Mouse (Mus musculus) G1E (cell line): ENCODE data around the gene Alx3. TPM values are rescaled to one million over a fixed set of nuclear protein-coding genes. Genes with fewer than 3 reads are reported as not detected.

ENCODE experiments used
- ATAC-seq: 2 replicates; pipeline ENCODE4 v1.8.0; 2016; ENCODE audit warnings: mild to moderate bottlenecking; ENCODE audit not compliant: insufficient number of reproducible peaks, poor library complexity, low FRiP score, severe bottlenecking; ENCODE audit errors: extremely low read depth
- DNase-seq: peaks from one replicate; pipeline ENCODE4 v3.0.0; 2012; ENCODE audit warnings: low spot score
- H3K27me3 ChIP-seq: 2 replicates; pipeline ENCODE4 v1.6.1; 2012; ENCODE audit warnings: mild to moderate bottlenecking, low read length, inconsistent platforms; ENCODE audit not compliant: insufficient read depth
- H3K36me3 ChIP-seq: replicated peaks from 2 replicates; pipeline ENCODE3; 2012; ENCODE audit warnings: mild to moderate bottlenecking, inconsistent platforms
- H3K4me1 ChIP-seq: 2 replicates; pipeline ENCODE4 v1.6.1; 2012; ENCODE audit warnings: low read depth, low read length, inconsistent platforms, mixed read lengths; ENCODE audit not compliant: insufficient read depth
- H3K4me3 ChIP-seq: 2 replicates; pipeline ENCODE4 v1.5.1; 2012; ENCODE audit warnings: low read depth, mild to moderate bottlenecking, inconsistent platforms, low read length, moderate library complexity, mixed read lengths
- H3K9me3 ChIP-seq: replicated peaks from 2 replicates; pipeline ENCODE4 v1.6.1; 2012; ENCODE audit warnings: inconsistent platforms
- CTCF ChIP-seq: IDR thresholded peaks from 2 replicates; pipeline ENCODE4 v1.5.1; 2012; ENCODE audit warnings: low read depth, low read length, inconsistent platforms, mixed read lengths
- GATA1 ChIP-seq: IDR thresholded peaks from 2 replicates; pipeline ENCODE4 v1.6.1; 2012; ENCODE audit warnings: borderline replicate concordance, low read length, inconsistent platforms, mixed read lengths
- GATA2 ChIP-seq: IDR thresholded peaks from 2 replicates; pipeline ENCODE4 v1.6.1; 2012; ENCODE audit warnings: low read depth, low read length, inconsistent platforms, borderline replicate concordance
- POLR2AphosphoS5 ChIP-seq: IDR thresholded peaks from 2 replicates; pipeline ENCODE4 v1.6.1; 2012; ENCODE audit warnings: low read depth, low read length, inconsistent platforms; ENCODE audit not compliant: insufficient replicate concordance
- TAL1 ChIP-seq: conservative IDR thresholded peaks from 2 replicates; pipeline ENCODE4 v1.6.1; 2012; ENCODE audit warnings: low read depth, low read length, inconsistent platforms, mixed read lengths
- polyA plus RNA-seq: library from polyadenylated mRNA; stranded (reverse); fragments of >175 nt; gene quantifications from 2 replicates; pipeline ENCODE4 v1.2.3, GENCODE M21; 2012
- total RNA-seq, 2 experiments: library from RNA; stranded (forward) in 1 of 2; stranded (reverse) in 1 of 2; fragments of 200-1000 nt in 1 of 2; fragments of >200 nt in 1 of 2; fragmentation: Nextera tagmentation in 1 of 2; gene quantifications; 2 replicates each; pipeline ENCODE4 v1.2.3; 2014 to 2017

The Alx3 gene
- total and polyA plus RNA-seq, 3 experiments: 0.11 TPM; not detected in 2

DNA sequence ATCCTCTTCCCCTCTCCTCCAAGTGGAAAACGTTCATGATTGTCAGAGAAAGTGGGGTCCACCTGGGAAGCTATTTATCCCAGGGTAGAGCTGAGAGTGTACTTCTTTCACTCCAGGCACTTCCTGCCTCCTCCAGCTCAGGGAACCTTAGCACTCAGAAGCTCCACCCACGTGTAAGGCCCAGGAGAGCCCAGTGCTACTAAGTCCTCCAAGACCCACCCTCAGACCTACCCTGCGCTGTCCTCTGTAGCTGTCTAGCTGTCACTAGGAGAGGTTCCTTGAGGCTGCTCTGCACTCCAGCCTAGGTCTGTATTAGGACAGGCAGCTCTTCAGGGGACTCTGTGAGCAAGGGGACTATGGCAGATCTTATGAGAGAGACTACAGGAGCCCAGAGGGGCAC, 36.1 kb upstream of the Alx3 start:
- no peak for DNase-seq
- Histone ChIP-seq H3K9me3 (no peaks in the 10 kb centered on the region), H3K4me3 (no peak overlapping the region), H3K4me1 (no peaks in the 10 kb centered on the region), H3K36me3 (no peaks in the 10 kb centered on the region), H3K27me3 (peaks cover 44% of the 10 kb centered on the region)
- no peak for ATAC-seq
- TF ChIP-seq GATA1 (no peak), TAL1 (no peak), CTCF (no peak), POLR2AphosphoS5 (no peak), GATA2 (no peak)

DNA sequence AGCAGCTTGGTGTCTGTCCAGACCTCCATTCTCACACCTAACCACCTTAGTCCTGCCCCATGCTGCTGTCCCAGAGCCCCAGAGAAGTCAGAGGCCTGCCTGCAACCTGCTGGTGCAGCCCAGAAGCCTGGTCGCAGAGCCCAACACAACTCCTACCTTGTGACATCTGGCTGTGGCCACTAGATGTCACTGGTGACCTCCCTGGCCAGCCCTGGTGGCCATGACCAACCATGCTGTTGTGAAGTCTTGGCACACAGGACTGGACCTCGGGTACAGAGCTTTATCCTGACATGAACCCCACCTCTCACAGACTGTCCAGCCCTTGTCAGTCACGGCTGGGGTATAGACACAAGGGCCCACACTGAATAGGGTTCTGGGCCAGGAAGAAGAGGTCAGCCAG, 35.6 kb upstream of the Alx3 start:
- TF ChIP-seq POLR2AphosphoS5 (no peak), CTCF (peak; percentile 58), GATA1 (no peak), GATA2 (no peak)
- Histone ChIP-seq H3K27me3 (peaks cover 43% of the 10 kb centered on the region), H3K4me1 (no peaks in the 10 kb centered on the region), H3K36me3 (no peaks in the 10 kb centered on the region), H3K4me3 (no peak overlapping the region), H3K9me3 (no peaks in the 10 kb centered on the region)
- ATAC-seq (peak; percentile 77; the same call in 1 of the 2 replicates), DNase-seq (peak; percentile 47)

DNA sequence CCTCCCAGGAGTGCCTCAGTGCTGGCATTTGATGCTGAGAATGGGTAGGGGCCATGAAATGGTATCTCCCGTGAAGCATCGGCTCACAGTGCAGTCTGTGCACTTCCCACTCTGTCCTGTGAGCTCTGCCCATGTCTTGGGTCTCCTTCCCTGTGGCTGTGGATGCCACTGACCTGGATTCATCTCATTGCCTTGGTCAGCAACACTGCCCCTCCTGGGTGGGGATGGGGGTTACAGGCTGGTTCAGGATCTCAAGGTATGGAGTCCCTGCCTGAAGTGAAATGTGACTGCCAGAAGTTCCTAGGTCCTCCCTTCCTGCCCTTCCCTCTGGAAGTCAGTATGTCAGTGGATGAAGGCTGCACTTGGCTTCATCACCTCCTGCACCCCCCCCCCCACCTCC, 32.7 kb upstream of the Alx3 start:
- Histone ChIP-seq H3K4me1 (no peaks in the 10 kb centered on the region), H3K27me3 (peaks cover 50% of the 10 kb centered on the region), H3K36me3 (no peaks in the 10 kb centered on the region), H3K9me3 (no peaks in the 10 kb centered on the region), H3K4me3 (no peak overlapping the region)
- ATAC-seq (no peak), DNase-seq (no peak)
- no peak for TF ChIP-seq GATA1
- no peak for TF ChIP-seq GATA2
- no peak for TF ChIP-seq CTCF
- no peak for TF ChIP-seq POLR2AphosphoS5
- TF ChIP-seq TAL1: no peak

DNA sequence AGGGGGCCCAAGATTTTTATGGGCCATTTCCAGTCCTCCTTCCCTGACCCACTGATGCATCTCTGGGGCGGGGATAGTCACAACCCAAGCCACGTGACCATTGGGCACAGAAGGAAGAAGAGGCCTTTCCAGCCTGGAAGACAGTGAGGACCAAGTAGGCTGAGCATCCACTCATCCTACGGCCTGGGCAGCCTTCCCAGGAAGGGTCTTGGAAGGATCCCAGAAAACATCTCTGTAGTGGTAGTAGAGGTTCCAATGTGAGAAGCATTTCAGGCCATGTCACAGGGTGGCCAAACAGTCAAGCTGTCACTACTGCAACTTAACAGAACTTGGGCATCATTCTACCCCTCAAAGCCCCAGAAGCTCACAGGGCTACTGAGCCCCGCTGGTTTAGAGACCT, 32.2 kb upstream of the Alx3 start:
- Histone ChIP-seq H3K4me3 (no peak overlapping the region), H3K27me3 (peaks cover 53% of the 10 kb centered on the region), H3K4me1 (no peaks in the 10 kb centered on the region), H3K9me3 (no peaks in the 10 kb centered on the region), H3K36me3 (no peaks in the 10 kb centered on the region)
- no peak for TF ChIP-seq GATA2
- TF ChIP-seq TAL1: no peak
- TF ChIP-seq GATA1: no peak
- no peak for TF ChIP-seq POLR2AphosphoS5
- TF ChIP-seq CTCF: no peak
- no peak for DNase-seq
- no peak for ATAC-seq

DNA sequence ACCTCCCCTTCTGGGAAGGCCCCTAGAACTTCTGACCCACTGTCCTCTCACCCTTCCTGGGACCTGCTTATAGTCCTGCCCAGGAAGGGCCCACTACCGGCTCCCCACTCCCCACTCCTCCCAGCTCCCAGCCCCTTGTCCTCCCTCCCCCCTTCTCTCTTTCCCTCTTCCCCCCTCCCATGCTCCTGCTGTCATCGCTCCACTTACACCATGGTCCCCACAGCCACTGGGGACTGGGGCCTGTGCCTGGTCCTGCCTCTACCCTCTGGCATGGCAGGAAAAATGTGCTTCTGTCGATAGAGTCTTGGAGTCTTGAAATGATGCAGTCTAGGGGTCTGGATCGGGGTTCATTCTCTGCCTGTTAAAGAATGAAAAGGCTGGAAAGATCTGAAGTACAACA, 31.0 kb upstream of the Alx3 start:
- Histone ChIP-seq H3K4me1 (no peaks in the 10 kb centered on the region), H3K36me3 (no peaks in the 10 kb centered on the region), H3K27me3 (peaks cover 62% of the 10 kb centered on the region), H3K4me3 (no peak overlapping the region), H3K9me3 (no peaks in the 10 kb centered on the region)
- TF ChIP-seq POLR2AphosphoS5 (no peak), GATA1 (no peak), TAL1 (no peak), GATA2 (no peak), CTCF (no peak)
- ATAC-seq (no peak), DNase-seq (no peak)

DNA sequence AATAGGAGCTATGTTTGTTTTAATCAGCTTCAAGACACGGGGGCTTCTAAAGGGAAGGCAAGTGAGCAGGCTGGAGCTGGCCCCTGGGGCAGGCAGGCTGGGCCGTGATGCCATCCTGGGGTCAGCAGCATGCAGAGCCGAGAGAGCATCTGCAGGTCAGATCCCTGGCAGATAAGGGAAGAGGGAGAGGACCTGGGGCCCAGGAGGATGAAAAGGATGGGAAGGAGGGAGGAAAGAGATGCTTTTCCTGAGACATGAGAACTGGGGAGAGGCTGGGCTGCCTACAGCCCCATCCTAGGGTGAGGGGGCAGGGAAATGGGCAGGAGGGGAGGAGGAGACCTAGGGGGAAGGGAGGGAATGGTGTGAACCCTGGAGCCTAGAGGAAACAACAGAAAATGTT, 29.5 kb upstream of the Alx3 start:
- no peak for DNase-seq
- Histone ChIP-seq H3K27me3 (peaks cover 67% of the 10 kb centered on the region), H3K36me3 (no peaks in the 10 kb centered on the region), H3K4me1 (no peaks in the 10 kb centered on the region), H3K4me3 (no peak overlapping the region), H3K9me3 (no peaks in the 10 kb centered on the region)
- no peak for ATAC-seq
- no peak for TF ChIP-seq TAL1

DNA sequence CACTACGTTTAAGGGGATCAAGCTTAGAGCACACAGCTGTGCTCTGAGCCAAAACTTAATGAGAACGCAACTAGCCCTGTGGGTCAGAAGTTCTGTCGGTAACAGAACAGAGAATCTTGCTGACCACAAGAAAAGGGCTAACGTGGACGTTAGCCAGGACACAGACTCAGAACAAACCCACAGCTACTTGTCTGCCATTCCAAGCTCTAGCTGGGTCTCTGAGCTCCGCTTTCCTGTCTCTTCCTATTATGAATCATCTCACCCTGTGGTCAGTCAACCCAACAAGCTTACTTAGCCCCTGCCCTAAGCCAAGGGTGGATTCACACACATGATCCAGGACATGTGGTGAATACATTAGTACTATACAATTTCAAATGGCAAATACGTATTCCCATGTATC, 27.1 kb upstream of the Alx3 start:
- Histone ChIP-seq H3K4me3 (no peak overlapping the region), H3K4me1 (0 out of 2 replicates have a peak, but pooled peaks cover 2% of the 10 kb centered on the region), H3K27me3 (peaks cover 64% of the 10 kb centered on the region), H3K36me3 (no peaks in the 10 kb centered on the region), H3K9me3 (no peaks in the 10 kb centered on the region)
- DNase-seq (no peak), ATAC-seq (no peak)
- TF ChIP-seq TAL1 (no peak), POLR2AphosphoS5 (no peak), GATA2 (no peak), GATA1 (no peak), CTCF (no peak)
